Mouse (Mus musculus): ENCODE measurements at regions not wholly inside any gene's neighbourhood (a gene's known extent, or its start where the extent isn't known, plus 50 kb on each side); places are given as distances from the start of the nearest gene placed in this dataset.
A peak's percentile ranks its signal among the peaks of the same experiment; 100 is the strongest.

GRCm38 (mm10) chr10:43634371-43635080 lies 56.4 kb downstream of the Cd24a start:
- DNase-seq = peak; percentile 79

DNA sequence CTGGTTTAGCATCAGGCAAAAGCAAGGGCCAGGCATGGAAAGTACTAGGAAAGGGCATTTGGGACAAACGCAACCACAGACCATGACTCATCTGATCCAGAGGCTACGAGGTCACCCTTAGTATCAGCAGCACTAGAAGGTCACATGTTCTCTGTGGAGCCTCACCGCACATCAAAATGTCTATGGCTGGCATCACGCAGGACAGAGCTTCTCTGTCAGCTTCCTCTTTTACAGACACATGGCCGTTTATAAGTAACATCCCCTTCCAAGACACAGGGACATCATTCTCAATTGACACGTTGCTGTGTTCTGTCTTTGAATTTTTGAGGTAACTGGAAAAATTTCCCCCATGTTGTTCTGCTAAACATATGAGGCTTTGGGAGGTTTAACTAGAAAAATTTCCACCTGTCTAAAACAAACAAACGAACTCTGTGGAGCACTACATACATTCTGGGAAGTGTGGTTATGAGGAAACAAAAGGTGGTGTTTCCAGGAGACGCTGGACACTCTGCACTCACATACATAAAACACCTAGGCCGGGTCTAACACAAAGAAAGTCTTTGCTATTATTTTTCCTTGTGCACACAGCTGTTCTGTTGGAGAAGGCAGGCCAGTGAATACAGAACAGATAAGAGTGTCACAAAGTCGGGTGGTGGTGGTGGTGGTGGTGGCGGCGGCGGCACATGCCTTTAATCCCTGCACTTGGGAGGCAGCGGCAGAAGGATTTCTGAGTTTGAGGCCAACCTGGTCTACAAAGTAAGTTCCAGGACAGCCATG lies 63.3 kb downstream of the Cd24a start:
- no peak for DNase-seq

DNA sequence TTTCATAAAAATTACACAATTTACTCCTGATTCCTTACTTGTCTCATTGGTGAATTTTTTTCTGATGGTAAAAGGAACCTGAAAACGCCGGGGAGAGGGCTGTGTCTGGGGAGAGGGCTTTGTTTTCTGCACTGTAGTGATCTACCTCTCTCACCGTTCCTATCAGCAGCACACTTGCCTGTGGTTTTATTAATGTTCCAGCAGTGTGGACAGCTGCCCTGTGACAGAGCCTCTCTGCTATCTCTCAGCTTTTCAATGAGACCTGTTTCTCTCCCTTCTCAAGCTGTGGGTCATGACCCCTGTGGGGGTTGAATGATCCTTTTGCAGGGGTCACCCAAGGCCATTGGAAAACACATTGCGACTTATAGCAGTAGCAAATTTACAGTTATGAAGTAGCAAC lies 68.2 kb downstream of the Cd24a start:
- DNase-seq = no peak

GRCm38 (mm10) chr10:43646965-43647364 lies 68.9 kb downstream of the Cd24a start:
- no peak for DNase-seq

- no peak for DNase-seq
These were observed 70.1 kb downstream of the Cd24a start for GRCm38 (mm10) chr10:43648186-43648585.

DNA sequence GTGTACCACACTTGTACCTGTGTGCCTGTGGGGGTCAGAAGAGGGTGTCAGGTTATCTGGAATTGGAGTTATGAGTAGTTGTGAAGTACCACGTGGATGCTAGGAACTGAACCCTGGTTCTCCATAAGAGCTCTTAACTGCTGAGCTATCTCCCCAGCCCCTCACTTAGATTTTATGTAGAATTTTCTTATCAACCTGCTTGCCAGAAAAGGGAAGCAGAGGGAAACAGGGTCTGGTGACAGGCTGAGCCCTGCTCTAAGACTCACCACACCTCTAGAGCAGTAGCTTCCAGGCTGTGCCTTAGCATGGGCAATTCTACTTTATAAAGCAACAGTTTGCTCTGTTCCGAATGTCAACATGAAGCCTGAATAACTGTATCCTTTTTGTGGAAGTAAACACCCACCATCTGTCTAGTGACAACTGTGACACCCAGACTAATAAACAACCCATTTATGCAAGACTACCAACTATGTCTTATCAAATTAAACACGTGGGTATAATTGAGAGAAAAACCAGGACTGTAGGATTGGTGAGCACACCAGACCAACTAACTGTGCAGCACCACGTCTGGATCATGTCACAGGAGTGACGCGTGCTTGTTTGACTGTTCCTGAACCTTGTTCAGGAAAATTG lies 70.8 kb downstream of the Cd24a start:
- DNase-seq = no peak

- DNase-seq = no peak
These were observed 72.4 kb downstream of the Cd24a start for GRCm38 (mm10) chr10:43650449-43650848.

- DNase-seq = peak; percentile 26
These were observed 73.4 kb downstream of the Cd24a start for GRCm38 (mm10) chr10:43651505-43651904.

GRCm38 (mm10) chr10:43651915-43652314 lies 73.8 kb downstream of the Cd24a start:
- DNase-seq = no peak

DNA sequence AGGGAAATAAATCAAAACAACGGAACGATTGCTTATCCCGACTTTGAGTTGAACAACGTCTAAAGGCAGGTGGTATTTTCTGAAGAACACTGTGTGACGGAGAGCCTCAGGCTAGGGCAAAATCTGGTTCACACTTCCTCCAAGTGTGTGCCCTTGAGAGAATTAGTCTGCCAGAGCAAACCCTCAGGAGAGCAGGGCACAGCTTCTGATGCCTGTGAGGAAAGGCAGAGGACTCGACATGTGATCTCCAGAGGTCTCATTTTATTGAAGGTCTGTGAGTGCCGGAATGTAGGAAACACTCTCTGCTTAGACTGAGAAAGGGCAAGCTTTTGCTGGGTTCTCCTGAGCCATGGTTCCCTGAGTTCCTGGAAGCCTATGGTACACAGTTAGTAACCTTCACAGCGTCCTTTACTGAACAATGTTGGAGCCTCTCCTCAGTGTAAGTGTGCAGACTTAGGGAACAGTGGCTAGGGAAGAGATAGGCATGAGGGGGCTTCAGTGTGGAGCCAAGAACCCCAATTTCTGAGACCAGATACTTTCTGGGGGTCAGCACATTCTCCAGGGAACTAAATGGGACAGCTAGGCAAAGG lies 77.1 kb downstream of the Cd24a start:
- DNase-seq = peak; percentile 54

GRCm38 (mm10) chr10:43655680-43656079 lies 77.6 kb downstream of the Cd24a start:
- DNase-seq = no peak

- DNase-seq = no peak
These were observed 78.1 kb downstream of the Cd24a start for GRCm38 (mm10) chr10:43656207-43656606.

- no peak for DNase-seq
These were observed 79.6 kb downstream of the Cd24a start for GRCm38 (mm10) chr10:43657501-43658225.

DNA sequence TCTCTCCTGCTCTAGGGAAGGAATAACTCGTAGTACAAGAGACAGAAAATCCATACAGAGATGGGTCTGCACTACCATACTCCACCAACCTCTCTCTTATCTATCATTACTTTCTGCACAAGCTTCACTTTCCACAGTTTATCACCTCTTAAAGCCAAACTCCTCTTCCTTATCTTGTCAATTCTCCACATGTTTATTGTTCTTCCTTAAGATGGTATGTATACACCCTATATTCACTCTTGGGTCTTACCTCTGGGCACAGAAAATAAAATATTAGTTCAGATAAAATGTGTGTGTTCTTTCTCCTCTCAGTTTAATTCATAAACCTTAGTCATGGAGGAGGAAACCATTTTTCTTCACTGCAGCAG lies 80.1 kb downstream of the Cd24a start:
- no peak for DNase-seq

DNA sequence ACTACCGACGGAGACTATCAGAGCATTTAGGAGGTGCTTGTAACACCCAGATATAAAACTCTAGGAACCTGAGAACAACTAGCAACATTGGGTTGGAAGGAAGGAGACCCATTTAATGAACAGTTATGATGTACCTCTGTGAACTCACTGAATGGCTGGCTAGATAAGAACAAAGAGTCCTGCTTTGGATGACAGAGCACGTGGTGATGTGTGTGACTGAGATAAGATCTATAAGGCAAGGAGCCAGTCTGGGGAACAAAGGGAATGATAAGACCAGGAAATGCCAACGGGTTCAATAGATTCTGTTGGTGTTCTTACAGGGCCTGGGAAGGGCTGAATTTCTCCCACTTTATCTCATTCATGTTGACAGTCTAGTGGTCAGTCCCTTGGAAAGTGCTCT lies 86.8 kb downstream of the Cd24a start:
- no peak for DNase-seq

GRCm38 (mm10) chr10:43666262-43667085 lies 88.4 kb downstream of the Cd24a start:
- no peak for DNase-seq

- no peak for DNase-seq
These were observed 89.1 kb downstream of the Cd24a start for GRCm38 (mm10) chr10:43667086-43667690.

- no peak for DNase-seq
These were observed 89.7 kb downstream of the Cd24a start for GRCm38 (mm10) chr10:43667732-43668247.

- DNase-seq = no peak
These were observed 91.4 kb downstream of the Cd24a start for GRCm38 (mm10) chr10:43669471-43669870.

DNA sequence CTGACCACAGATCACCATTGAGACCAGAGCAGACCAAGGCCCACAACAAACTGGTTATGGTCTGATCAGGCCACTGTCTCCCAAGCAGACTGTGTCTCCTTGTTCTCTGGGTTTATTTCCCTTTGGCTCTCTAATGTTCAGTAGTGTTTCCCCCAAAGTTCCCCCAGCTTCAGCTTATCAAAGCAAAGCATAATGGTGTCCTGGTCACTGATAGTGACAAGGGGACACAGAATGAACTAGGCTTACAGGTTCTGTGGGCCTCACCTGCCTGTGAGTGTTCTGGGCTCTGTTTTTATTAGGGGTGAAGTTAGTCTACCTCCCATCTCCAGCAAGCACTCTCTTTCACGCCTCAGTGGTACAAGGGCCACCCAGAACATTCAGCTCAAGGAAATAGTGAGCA lies 92.7 kb downstream of the Cd24a start:
- no peak for DNase-seq

DNA sequence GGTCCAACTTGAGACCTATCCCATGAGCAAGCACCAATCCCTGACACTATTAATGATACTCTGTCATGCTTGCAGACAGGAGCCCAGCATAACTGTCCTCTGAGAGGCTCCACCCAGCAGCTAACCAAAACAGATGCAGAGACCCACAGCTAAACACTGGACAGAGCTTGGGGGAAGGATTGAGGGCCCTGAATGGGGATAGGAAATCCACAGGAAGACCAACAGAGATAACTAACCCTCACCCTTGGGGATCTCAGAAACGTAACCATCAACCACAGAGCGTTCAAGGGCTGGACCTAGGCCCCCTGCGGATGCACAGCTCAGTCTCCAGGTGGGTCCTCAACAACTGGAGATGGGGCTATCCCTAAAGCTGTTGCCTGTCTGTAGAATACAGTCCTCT lies 93.7 kb downstream of the Cd24a start:
- no peak for DNase-seq

All from kidney, adult 9 months (tissue).